Mouse (Mus musculus) intestine, embryonic 15.5 days (tissue): ENCODE results near the gene Scamp3. TPM values are rescaled to one million over a fixed set of nuclear protein-coding genes. Genes with fewer than 3 reads are reported as not detected.

Experiments used
- ATAC-seq: fragments of 200-750 bp; cut with Nextera tagmentation; 2 replicates; pipeline ENCODE4 v1.8.0; 2017; ENCODE audit warnings: moderate TSS enrichment, moderate library complexity
- H3K27ac ChIP-seq: fragments of 300-500 bp; sonication (generic); 2 replicates; pipeline ENCODE4 v1.5.1; 2015; ENCODE audit warnings: mild to moderate bottlenecking, inconsistent platforms
- H3K27me3 ChIP-seq: fragments of 300-500 bp; sonication (generic); replicated peaks from 2 replicates; pipeline ENCODE4 v1.6.1; 2015; ENCODE audit warnings: inconsistent platforms
- H3K36me3 ChIP-seq: fragments of 300-500 bp; sonication (generic); 2 replicates; pipeline ENCODE4 v1.6.1; 2015; ENCODE audit warnings: inconsistent platforms
- H3K4me1 ChIP-seq: fragments of 300-500 bp; sonication (generic); replicated peaks from 2 replicates; pipeline ENCODE4 v1.6.1; 2015; ENCODE audit warnings: inconsistent platforms
- H3K4me2 ChIP-seq: fragments of 300-500 bp; sonication (generic); replicated peaks from 2 replicates; pipeline ENCODE4 v1.6.1; 2015; ENCODE audit warnings: mild to moderate bottlenecking, inconsistent platforms
- H3K4me3 ChIP-seq: fragments of 300-500 bp; sonication (generic); replicated peaks from 2 replicates; pipeline ENCODE4 v1.5.1; 2015; ENCODE audit warnings: inconsistent platforms
- H3K9ac ChIP-seq: fragments of 300-500 bp; sonication (generic); 2 replicates; pipeline ENCODE4 v1.6.1; 2015; ENCODE audit warnings: inconsistent platforms
- H3K9me3 ChIP-seq: fragments of 300-500 bp; sonication (generic); 2 replicates; pipeline ENCODE4 v1.6.1; 2016; ENCODE audit warnings: inconsistent platforms
- WGBS: fragments of 180-500 bp; shearing (Covaris S2); methylation state at CpG from one replicate; pipeline ENCODE4 v1.1.7; 2015; 5-methylcytosine and 5-hydroxymethylcytosine counted together
- polyA plus RNA-seq: library from polyadenylated mRNA; unstranded; fragments of >200 nt; fragmentation: Nextera tagmentation; extraction: Ambion mirVana; gene quantifications from 2 replicates; pipeline ENCODE4 v1.2.1, GENCODE M21; 2015

Gene Scamp3
- polyA plus RNA-seq, 1 experiment from 2014 or later, result 115 TPM

GRCm38 (mm10) chr3:89183959-89184315 lies 6.7 kb downstream of the Scamp3 start:
- H3K4me1 ChIP-seq, result peaks cover 33% of the 10 kb centered on the region
- H3K9me3 ChIP-seq, result no peaks in the 10 kb centered on the region
- H3K4me3 ChIP-seq, result peak overlapping the region; percentile 64
- 82% methylated on average over 6 of the region's 6 CpGs for WGBS
- peak overlapping the region; percentile 97 for H3K4me2 ChIP-seq
- H3K27me3 ChIP-seq, result no peaks in the 10 kb centered on the region
- H3K27ac ChIP-seq, result no peak overlapping the region
- peaks cover 24% of the 10 kb centered on the region for H3K36me3 ChIP-seq
- H3K9ac ChIP-seq, result peak overlapping the region; percentile 82
- ATAC-seq, result no peak

GRCm38 (mm10) chr3:89187197-89187596 lies 9.9 kb downstream of the Scamp3 start:
- Histone ChIP-seq H3K36me3 (0 out of 2 replicates have a peak, but pooled peaks cover 4% of the 10 kb centered on the region), H3K4me2 (no peak overlapping the region), H3K9ac (no peak overlapping the region), H3K4me1 (peaks cover 31% of the 10 kb centered on the region), H3K27ac (no peak overlapping the region), H3K4me3 (no peak overlapping the region), H3K27me3 (no peaks in the 10 kb centered on the region), H3K9me3 (no peaks in the 10 kb centered on the region)
- 57% methylated on average over 23 of the region's 23 CpGs for WGBS
- ATAC-seq, result no peak

GRCm38 (mm10) chr3:89187690-89188477 lies 10.6 kb downstream of the Scamp3 start:
- Histone ChIP-seq H3K9me3 (no peaks in the 10 kb centered on the region), H3K4me2 (no peak overlapping the region), H3K27me3 (no peaks in the 10 kb centered on the region), H3K4me1 (peaks cover 25% of the 10 kb centered on the region), H3K27ac (no peak overlapping the region), H3K36me3 (no peaks in the 10 kb centered on the region), H3K9ac (no peak overlapping the region), H3K4me3 (no peak overlapping the region)
- no peak for ATAC-seq
- WGBS, result 86% methylated on average over 18 of the region's 18 CpGs

- Histone ChIP-seq H3K4me2 (no peak overlapping the region), H3K27ac (no peak overlapping the region)
- WGBS, result 75% methylated on average over 12 of the region's 12 CpGs
Measured at GRCm38 (mm10) chr3:89188478-89188875, 11.2 kb downstream of the Scamp3 start.

GRCm38 (mm10) chr3:89190436-89190835 lies 13.2 kb downstream of the Scamp3 start:
- Histone ChIP-seq H3K4me2 (no peak overlapping the region), H3K4me1 (peaks cover 3% of the 10 kb centered on the region; the same call in 1 of the 2 replicates), H3K9ac (no peak overlapping the region), H3K36me3 (no peaks in the 10 kb centered on the region), H3K9me3 (no peaks in the 10 kb centered on the region), H3K4me3 (no peak overlapping the region), H3K27ac (no peak overlapping the region), H3K27me3 (no peaks in the 10 kb centered on the region)
- WGBS, result 81% methylated on average over 8 of the region's 8 CpGs
- ATAC-seq, result no peak

More at GRCm38 (mm10) chr3:89188478-89188875, 11.2 kb downstream of the Scamp3 start:
- H3K4me1 ChIP-seq, result peaks cover 22% of the 10 kb centered on the region
- no peak overlapping the region for H3K9ac ChIP-seq
- no peaks in the 10 kb centered on the region for H3K27me3 ChIP-seq
- no peaks in the 10 kb centered on the region for H3K36me3 ChIP-seq
- no peak for ATAC-seq
- no peaks in the 10 kb centered on the region for H3K9me3 ChIP-seq
- H3K4me3 ChIP-seq, result no peak overlapping the region

- 71% methylated on average over 1 of the region's 1 CpGs for WGBS
- H3K4me3 ChIP-seq, result no peak overlapping the region
- peaks cover 8% of the 10 kb centered on the region; the same call in 1 of the 2 replicates for H3K4me1 ChIP-seq
- H3K9me3 ChIP-seq, result no peaks in the 10 kb centered on the region
- no peak overlapping the region for H3K9ac ChIP-seq
- H3K27ac ChIP-seq, result no peak overlapping the region
- H3K27me3 ChIP-seq, result no peaks in the 10 kb centered on the region
- no peaks in the 10 kb centered on the region for H3K36me3 ChIP-seq
- no peak overlapping the region for H3K4me2 ChIP-seq
- no peak for ATAC-seq
Measured at GRCm38 (mm10) chr3:89193351-89193750, 16.1 kb downstream of the Scamp3 start.

- H3K27ac ChIP-seq, result no peak overlapping the region
- no peak overlapping the region for H3K4me2 ChIP-seq
- peaks cover 8% of the 10 kb centered on the region; the same call in 1 of the 2 replicates for H3K4me1 ChIP-seq
- 89% methylated on average over 2 of the region's 2 CpGs for whole genome bisulfite sequencing
- H3K9me3 ChIP-seq, result no peaks in the 10 kb centered on the region
- no peaks in the 10 kb centered on the region for H3K27me3 ChIP-seq
- H3K36me3 ChIP-seq, result no peaks in the 10 kb centered on the region
- H3K4me3 ChIP-seq, result no peak overlapping the region
- ATAC-seq, result no peak
- no peak overlapping the region for H3K9ac ChIP-seq
Measured at GRCm38 (mm10) chr3:89193853-89194252, 16.6 kb downstream of the Scamp3 start.

- Histone ChIP-seq H3K27ac (peak overlapping the region; percentile 78), H3K9ac (peak overlapping the region; percentile 58), H3K4me2 (peak overlapping the region; percentile 73), H3K27me3 (no peaks in the 10 kb centered on the region), H3K9me3 (no peaks in the 10 kb centered on the region), H3K36me3 (no peaks in the 10 kb centered on the region), H3K4me1 (peaks cover 8% of the 10 kb centered on the region; the same call in 1 of the 2 replicates), H3K4me3 (peak overlapping the region; percentile 45)
- WGBS, result 8% methylated on average over 33 of the region's 33 CpGs
- peak; percentile 98 for ATAC-seq
Measured at GRCm38 (mm10) chr3:89195979-89196877, 19.0 kb downstream of the Scamp3 start.

GRCm38 (mm10) chr3:89199839-89200238 lies 22.6 kb downstream of the Scamp3 start:
- no peak overlapping the region for H3K9ac ChIP-seq
- H3K27me3 ChIP-seq, result no peaks in the 10 kb centered on the region
- no peak overlapping the region for H3K4me3 ChIP-seq
- H3K4me1 ChIP-seq, result peaks cover 12% of the 10 kb centered on the region
- no peak overlapping the region for H3K27ac ChIP-seq
- 78% methylated on average over 3 of the region's 3 CpGs for WGBS
- ATAC-seq, result no peak
- H3K4me2 ChIP-seq, result no peak overlapping the region
- H3K36me3 ChIP-seq, result 0 out of 2 replicates have a peak, but pooled peaks cover 3% of the 10 kb centered on the region
- H3K9me3 ChIP-seq, result no peaks in the 10 kb centered on the region

- ATAC-seq, result peak; percentile 92
- Histone ChIP-seq H3K4me2 (peak within 1 kb of the TSS; percentile 68), H3K36me3 (peaks cover 18% of the 10 kb centered on the region), H3K9ac (peak within 1 kb of the TSS; percentile 39), H3K4me3 (peak within 1 kb of the TSS; percentile 48), H3K27me3 (no peaks in the 10 kb centered on the region), H3K27ac (no peak within 1 kb of the TSS), H3K4me1 (peaks cover 4% of the 10 kb centered on the region), H3K9me3 (no peaks in the 10 kb centered on the region)
- WGBS, result 25% methylated on average over 13 of the region's 13 CpGs
Measured at GRCm38 (mm10) chr3:89202253-89203141, 25.2 kb downstream of the Scamp3 start, which contains the start of gene Gba. Gba (plus strand) TSS chr3:89202928.

- no peak overlapping the region for H3K27ac ChIP-seq
- H3K36me3 ChIP-seq, result peaks cover 22% of the 10 kb centered on the region
- 35% methylated on average over 5 of the region's 5 CpGs for WGBS
- peaks cover 4% of the 10 kb centered on the region for H3K4me1 ChIP-seq
- peak; percentile 15; the same call in 1 of the 2 replicates for ATAC-seq
- peak overlapping the region; percentile 39 for H3K9ac ChIP-seq
- no peaks in the 10 kb centered on the region for H3K9me3 ChIP-seq
- no peaks in the 10 kb centered on the region for H3K27me3 ChIP-seq
- H3K4me3 ChIP-seq, result peak overlapping the region; percentile 48
- peak overlapping the region; percentile 68 for H3K4me2 ChIP-seq
Measured at GRCm38 (mm10) chr3:89203142-89203514, 25.9 kb downstream of the Scamp3 start.
